Mouse (Mus musculus) hindbrain, embryonic 13.5 days (tissue): ENCODE data around the gene Dnah11. TPM values are rescaled to one million over a fixed set of nuclear protein-coding genes. Genes with fewer than 3 reads are reported as not detected.

ENCODE experiments used
- ATAC-seq: fragments of 200-750 bp; cut with Nextera tagmentation; 2 replicates; pipeline ENCODE4 v1.8.0; 2017; ENCODE audit warnings: moderate TSS enrichment; ENCODE audit not compliant: low FRiP score
- H3K27ac ChIP-seq: fragments of 300-500 bp; sonication (generic); 2 replicates; pipeline ENCODE4 v1.5.1; 2015; ENCODE audit warnings: inconsistent platforms, mild to moderate bottlenecking, moderate library complexity
- H3K27me3 ChIP-seq: fragments of 300-500 bp; sonication (generic); 2 replicates; pipeline ENCODE4 v1.6.1; 2015; ENCODE audit warnings: mild to moderate bottlenecking, inconsistent platforms
- H3K36me3 ChIP-seq: fragments of 300-500 bp; sonication (generic); 2 replicates; pipeline ENCODE4 v1.6.1; 2015; ENCODE audit warnings: mild to moderate bottlenecking, inconsistent platforms
- H3K4me1 ChIP-seq: fragments of 300-500 bp; sonication (generic); replicated peaks from 2 replicates; pipeline ENCODE4 v1.6.1; 2015; ENCODE audit warnings: inconsistent platforms
- H3K4me2 ChIP-seq: fragments of 300-500 bp; sonication (generic); 2 replicates; pipeline ENCODE4 v1.6.1; 2015; ENCODE audit warnings: inconsistent platforms, mild to moderate bottlenecking, moderate library complexity
- H3K4me3 ChIP-seq: fragments of 300-500 bp; sonication (generic); 2 replicates; pipeline ENCODE4 v1.5.1; 2015; ENCODE audit warnings: mild to moderate bottlenecking, inconsistent platforms
- H3K9ac ChIP-seq: fragments of 300-500 bp; sonication (generic); 2 replicates; pipeline ENCODE4 v1.6.1; 2015; ENCODE audit warnings: mild to moderate bottlenecking, inconsistent platforms
- H3K9me3 ChIP-seq: fragments of 300-500 bp; sonication (generic); 2 replicates; pipeline ENCODE4 v1.6.1; 2016; ENCODE audit warnings: inconsistent platforms
- WGBS: fragments of 180-500 bp; shearing (Covaris S2); methylation state at CpG from one replicate; pipeline ENCODE4 v1.1.7; 2015; 5-methylcytosine and 5-hydroxymethylcytosine counted together
- polyA plus RNA-seq: library from polyadenylated mRNA; unstranded; fragments of >200 nt; fragmentation: Nextera tagmentation; extraction: Ambion mirVana; gene quantifications from 2 replicates; pipeline ENCODE4 v1.2.1, GENCODE M21; 2015

Gene Dnah11
- polyA plus RNA-seq, 1 experiment from 2014 or later = 0.36 TPM

- Histone ChIP-seq H3K4me3 (no peak overlapping the region), H3K27ac (no peak overlapping the region), H3K36me3 (no peaks in the 10 kb centered on the region), H3K4me2 (no peak overlapping the region), H3K27me3 (0 out of 2 replicates have a peak, but pooled peaks cover 2% of the 10 kb centered on the region), H3K9ac (no peak overlapping the region), H3K9me3 (no peaks in the 10 kb centered on the region), H3K4me1 (no peaks in the 10 kb centered on the region)
- WGBS = 73% methylated on average over 5 of the region's 5 CpGs
- ATAC-seq = no peak
Measured at GRCm38 (mm10) chr12:118084134-118084533, 114.7 kb downstream of the Dnah11 start.

- no peak for ATAC-seq
- H3K9ac ChIP-seq = no peak overlapping the region
- no peaks in the 10 kb centered on the region for H3K9me3 ChIP-seq
- H3K27me3 ChIP-seq = 0 out of 2 replicates have a peak, but pooled peaks cover 2% of the 10 kb centered on the region
- H3K4me1 ChIP-seq = no peaks in the 10 kb centered on the region
- WGBS = 93% methylated on average over 6 of the region's 6 CpGs
- H3K4me2 ChIP-seq = no peak overlapping the region
- H3K36me3 ChIP-seq = no peaks in the 10 kb centered on the region
- H3K27ac ChIP-seq = no peak overlapping the region
- H3K4me3 ChIP-seq = no peak overlapping the region
Measured at GRCm38 (mm10) chr12:118080441-118080840, 118.4 kb downstream of the Dnah11 start.

- 84% methylated on average over 9 of the region's 9 CpGs for WGBS
- H3K27ac ChIP-seq = no peak overlapping the region
Measured at GRCm38 (mm10) chr12:118078434-118078989, 120.3 kb downstream of the Dnah11 start.

GRCm38 (mm10) chr12:118076802-118077201 lies 122.0 kb downstream of the Dnah11 start:
- 87% methylated on average over 3 of the region's 3 CpGs for WGBS
- no peaks in the 10 kb centered on the region for H3K36me3 ChIP-seq
- H3K9me3 ChIP-seq = no peaks in the 10 kb centered on the region
- H3K9ac ChIP-seq = no peak overlapping the region
- 0 out of 2 replicates have a peak, but pooled peaks cover 2% of the 10 kb centered on the region for H3K27me3 ChIP-seq
- H3K4me3 ChIP-seq = no peak overlapping the region
- ATAC-seq = no peak
- H3K27ac ChIP-seq = no peak overlapping the region
- peaks cover 4% of the 10 kb centered on the region; the same call in 1 of the 2 replicates for H3K4me1 ChIP-seq
- no peak overlapping the region for H3K4me2 ChIP-seq

More at GRCm38 (mm10) chr12:118078434-118078989, 120.3 kb downstream of the Dnah11 start:
- H3K36me3 ChIP-seq = no peaks in the 10 kb centered on the region
- H3K9me3 ChIP-seq = no peaks in the 10 kb centered on the region
- no peak overlapping the region for H3K9ac ChIP-seq
- no peak overlapping the region for H3K4me3 ChIP-seq
- 0 out of 2 replicates have a peak, but pooled peaks cover 2% of the 10 kb centered on the region for H3K27me3 ChIP-seq
- no peaks in the 10 kb centered on the region for H3K4me1 ChIP-seq
- no peak overlapping the region for H3K4me2 ChIP-seq
- ATAC-seq = no peak

GRCm38 (mm10) chr12:118072181-118072872 lies 126.5 kb downstream of the Dnah11 start:
- 62% methylated on average over 3 of the region's 3 CpGs for WGBS
- Histone ChIP-seq H3K9ac (no peak overlapping the region), H3K4me3 (no peak overlapping the region), H3K27ac (no peak overlapping the region), H3K36me3 (no peaks in the 10 kb centered on the region), H3K27me3 (no peaks in the 10 kb centered on the region), H3K4me2 (no peak overlapping the region), H3K4me1 (peaks cover 4% of the 10 kb centered on the region; the same call in 1 of the 2 replicates), H3K9me3 (no peaks in the 10 kb centered on the region)
- ATAC-seq = 0 out of 2 replicates have a peak, but pooled peaks have one; percentile 36

GRCm38 (mm10) chr12:118071667-118072066 lies 127.2 kb downstream of the Dnah11 start:
- peaks cover 4% of the 10 kb centered on the region; the same call in 1 of the 2 replicates for H3K4me1 ChIP-seq
- H3K36me3 ChIP-seq = no peaks in the 10 kb centered on the region
- H3K27me3 ChIP-seq = no peaks in the 10 kb centered on the region
- no peak overlapping the region for H3K9ac ChIP-seq
- no peaks in the 10 kb centered on the region for H3K9me3 ChIP-seq
- WGBS = 85% methylated on average over 1 of the region's 1 CpGs
- no peak overlapping the region for H3K4me2 ChIP-seq
- ATAC-seq = no peak
- H3K27ac ChIP-seq = no peak overlapping the region
- H3K4me3 ChIP-seq = no peak overlapping the region

GRCm38 (mm10) chr12:118068785-118069184 lies 130.1 kb downstream of the Dnah11 start:
- H3K27ac ChIP-seq = no peak overlapping the region
- no peak for ATAC-seq
- H3K4me1 ChIP-seq = peaks cover 4% of the 10 kb centered on the region; the same call in 1 of the 2 replicates
- no peaks in the 10 kb centered on the region for H3K27me3 ChIP-seq
- no peak overlapping the region for H3K4me2 ChIP-seq
- H3K36me3 ChIP-seq = no peaks in the 10 kb centered on the region
- H3K9me3 ChIP-seq = no peaks in the 10 kb centered on the region
- 80% methylated on average over 4 of the region's 4 CpGs for WGBS
- no peak overlapping the region for H3K4me3 ChIP-seq
- no peak overlapping the region for H3K9ac ChIP-seq

GRCm38 (mm10) chr12:118062343-118062742 lies 136.5 kb downstream of the Dnah11 start:
- Histone ChIP-seq H3K9me3 (no peaks in the 10 kb centered on the region), H3K36me3 (no peaks in the 10 kb centered on the region), H3K4me1 (no peaks in the 10 kb centered on the region), H3K27me3 (no peaks in the 10 kb centered on the region), H3K9ac (no peak overlapping the region), H3K4me2 (no peak overlapping the region), H3K4me3 (no peak overlapping the region), H3K27ac (no peak overlapping the region)
- WGBS = 93% methylated on average over 6 of the region's 6 CpGs
- no peak for ATAC-seq

GRCm38 (mm10) chr12:118056876-118057275 lies 142.0 kb downstream of the Dnah11 start:
- H3K36me3 ChIP-seq = no peaks in the 10 kb centered on the region
- ATAC-seq = no peak
- no peak overlapping the region for H3K9ac ChIP-seq
- no peak overlapping the region for H3K4me2 ChIP-seq
- 68% methylated on average over 10 of the region's 10 CpGs for WGBS
- no peak overlapping the region for H3K27ac ChIP-seq
- H3K4me3 ChIP-seq = no peak overlapping the region
- no peaks in the 10 kb centered on the region for H3K4me1 ChIP-seq
- H3K27me3 ChIP-seq = no peaks in the 10 kb centered on the region
- no peaks in the 10 kb centered on the region for H3K9me3 ChIP-seq

- WGBS = 89% methylated on average over 4 of the region's 4 CpGs
- no peaks in the 10 kb centered on the region for H3K9me3 ChIP-seq
- no peak for ATAC-seq
- no peaks in the 10 kb centered on the region for H3K27me3 ChIP-seq
- no peaks in the 10 kb centered on the region for H3K4me1 ChIP-seq
- H3K9ac ChIP-seq = no peak overlapping the region
- H3K4me3 ChIP-seq = no peak overlapping the region
- H3K36me3 ChIP-seq = no peaks in the 10 kb centered on the region
- H3K27ac ChIP-seq = no peak overlapping the region
- H3K4me2 ChIP-seq = no peak overlapping the region
Measured at GRCm38 (mm10) chr12:118045381-118045780, 153.5 kb downstream of the Dnah11 start.

GRCm38 (mm10) chr12:118043130-118043647 lies 155.7 kb downstream of the Dnah11 start:
- no peak overlapping the region for H3K27ac ChIP-seq
- H3K4me3 ChIP-seq = no peak overlapping the region
- H3K4me2 ChIP-seq = no peak overlapping the region
- H3K27me3 ChIP-seq = no peaks in the 10 kb centered on the region
- no peaks in the 10 kb centered on the region for H3K9me3 ChIP-seq
- no peak for ATAC-seq
- H3K4me1 ChIP-seq = no peaks in the 10 kb centered on the region
- H3K36me3 ChIP-seq = no peaks in the 10 kb centered on the region
- H3K9ac ChIP-seq = no peak overlapping the region
- WGBS = 95% methylated on average over 1 of the region's 1 CpGs

GRCm38 (mm10) chr12:118042196-118042595 lies 156.6 kb downstream of the Dnah11 start:
- no peaks in the 10 kb centered on the region for H3K9me3 ChIP-seq
- no peak overlapping the region for H3K4me2 ChIP-seq
- H3K27ac ChIP-seq = no peak overlapping the region
- WGBS = 85% methylated on average over 2 of the region's 2 CpGs
- H3K27me3 ChIP-seq = no peaks in the 10 kb centered on the region
- H3K9ac ChIP-seq = no peak overlapping the region
- no peaks in the 10 kb centered on the region for H3K36me3 ChIP-seq
- no peak for ATAC-seq
- H3K4me1 ChIP-seq = no peaks in the 10 kb centered on the region
- no peak overlapping the region for H3K4me3 ChIP-seq
